Mouse (Mus musculus) heart, postnatal 4 days (tissue): ENCODE data around the gene Klhl29. TPM values are rescaled to one million over a fixed set of nuclear protein-coding genes. Genes with fewer than 3 reads are reported as not detected.

Source experiments
- DNase-seq: peaks from one replicate; pipeline ENCODE4 v3.0.0; 2021
- total RNA-seq, 2 experiments: library from RNA; stranded (reverse); gene quantifications; 2 replicates each; pipeline ENCODE4 v1.2.3; 2021

Klhl29 gene
- total RNA-seq, 2 experiments from 2014 or later, result 0.69 to 0.90 TPM

- DNase-seq, result peak; percentile 70
Measured at GRCm38 (mm10) chr12:5111343-5111742, 264.1 kb downstream of the Klhl29 start.

GRCm38 (mm10) chr12:5108613-5109012 lies 266.9 kb downstream of the Klhl29 start:
- DNase-seq, result peak; percentile 30

GRCm38 (mm10) chr12:5107795-5108194 lies 267.7 kb downstream of the Klhl29 start:
- DNase-seq, result no peak

- no peak for DNase-seq
Measured at GRCm38 (mm10) chr12:5104422-5105052, 270.9 kb downstream of the Klhl29 start.

GRCm38 (mm10) chr12:5101411-5102024 lies 274.0 kb downstream of the Klhl29 start:
- peak; percentile 44 for DNase-seq

GRCm38 (mm10) chr12:5099572-5099971 lies 275.9 kb downstream of the Klhl29 start:
- DNase-seq, result no peak

GRCm38 (mm10) chr12:5088639-5089038 lies 286.8 kb downstream of the Klhl29 start:
- DNase-seq, result no peak

- peak; percentile 62 for DNase-seq
Measured at GRCm38 (mm10) chr12:5087787-5088519, 287.5 kb downstream of the Klhl29 start.

GRCm38 (mm10) chr12:5084714-5085113 lies 290.8 kb downstream of the Klhl29 start:
- no peak for DNase-seq

- DNase-seq, result no peak
Measured at GRCm38 (mm10) chr12:5081480-5081879, 294.0 kb downstream of the Klhl29 start.

GRCm38 (mm10) chr12:5073191-5073590 lies 302.3 kb downstream of the Klhl29 start:
- peak; percentile 26 for DNase-seq

- no peak for DNase-seq
Measured at GRCm38 (mm10) chr12:5070131-5070530, 305.4 kb downstream of the Klhl29 start.

GRCm38 (mm10) chr12:5067590-5067989 lies 307.9 kb downstream of the Klhl29 start:
- no peak for DNase-seq

- DNase-seq, result no peak
Measured at GRCm38 (mm10) chr12:5048104-5048503, 327.4 kb downstream of the Klhl29 start.

- DNase-seq, result no peak
Measured at GRCm38 (mm10) chr12:5044141-5044540, 331.3 kb downstream of the Klhl29 start.

- DNase-seq, result no peak
Measured at GRCm38 (mm10) chr12:5038008-5038407, 337.5 kb downstream of the Klhl29 start.

- no peak for DNase-seq
Measured at GRCm38 (mm10) chr12:5029035-5029434, 346.4 kb downstream of the Klhl29 start.
